Mouse (Mus musculus): Measurements from ENCODE around the gene Enc1. TPM values are rescaled to one million over a fixed set of nuclear protein-coding genes. Genes with fewer than 3 reads are reported as not detected.

Enc1 gene
- polyA plus RNA-seq, 1 experiment from 2014 or later, result 5.1 TPM

Other genes starting within 250 kb of the Enc1 start
- not detected in 2 replicates for gene 1700029F12Rik, start 206.7 kb upstream of the Enc1 start, polyA plus RNA-seq (2014; fragmentation: Nextera tagmentation; extraction: Ambion mirVana)
- 6.8 and 7.1 TPM in 2 replicates for gene Fam169a, start 173.8 kb upstream of the Enc1 start, polyA plus RNA-seq (2014; fragmentation: Nextera tagmentation; extraction: Ambion mirVana)
- gene Gm6169, start 141.9 kb upstream of the Enc1 start, polyA plus RNA-seq (2014; fragmentation: Nextera tagmentation; extraction: Ambion mirVana), result 3.6 and 4.2 TPM in 2 replicates
- 27.9 and 29.5 TPM in 2 replicates for gene Gfm2, start 103.2 kb upstream of the Enc1 start, polyA plus RNA-seq (2014; fragmentation: Nextera tagmentation; extraction: Ambion mirVana)
- 58.3 and 62.3 TPM in 2 replicates for gene Nsa2, start 103.2 kb upstream of the Enc1 start, polyA plus RNA-seq (2014; fragmentation: Nextera tagmentation; extraction: Ambion mirVana)
- 38.3 and 39.1 TPM in 2 replicates for gene Hexb, start 42.7 kb upstream of the Enc1 start, polyA plus RNA-seq (2014; fragmentation: Nextera tagmentation; extraction: Ambion mirVana)